Mouse (Mus musculus) forebrain, embryonic 11.5 days (tissue): ENCODE measurements at regions not wholly inside any gene's neighbourhood (a gene's known extent, or its start where the extent isn't known, plus 50 kb on each side); places are given as distances from the start of the nearest gene placed in this dataset.
A peak's percentile ranks its signal among the peaks of the same experiment; 100 is the strongest.

Experiments used
- ATAC-seq: fragments of 200-750 bp; cut with Nextera tagmentation; replicated peaks from 2 replicates; pipeline ENCODE4 v1.8.0; 2017; ENCODE audit warnings: moderate TSS enrichment; ENCODE audit not compliant: low FRiP score
- DNase-seq: peaks from one replicate; pipeline ENCODE4 v3.0.0-alpha.2; 2017; ENCODE audit warnings: low spot score
- H3K27ac ChIP-seq: fragments of 300-500 bp; sonication (generic); 2 replicates; pipeline ENCODE4 v1.5.1; 2014; ENCODE audit warnings: low read depth, low read length
- H3K27me3 ChIP-seq: fragments of 300-500 bp; sonication (generic); 2 replicates; pipeline ENCODE4 v1.6.1; 2014; ENCODE audit warnings: mild to moderate bottlenecking, low read length, mixed read lengths; ENCODE audit not compliant: control insufficient read depth, insufficient read depth
- H3K36me3 ChIP-seq: fragments of 300-500 bp; sonication (generic); 2 replicates; pipeline ENCODE4 v1.6.1; 2014; ENCODE audit warnings: mild to moderate bottlenecking, low read length, moderate library complexity, mixed read lengths; ENCODE audit not compliant: control insufficient read depth, insufficient read depth
- H3K4me1 ChIP-seq: fragments of 300-500 bp; sonication (generic); replicated peaks from 2 replicates; pipeline ENCODE4 v1.6.1; 2014; ENCODE audit warnings: low read length, mixed read lengths; ENCODE audit not compliant: control insufficient read depth, insufficient read depth
- H3K4me2 ChIP-seq: fragments of 300-500 bp; sonication (generic); 2 replicates; pipeline ENCODE4 v1.6.1; 2014; ENCODE audit warnings: low read depth, mild to moderate bottlenecking, low read length, moderate library complexity, mixed read lengths; ENCODE audit not compliant: severe bottlenecking
- H3K4me3 ChIP-seq: fragments of 300-500 bp; sonication (generic); 2 replicates; pipeline ENCODE4 v1.5.1; 2014; ENCODE audit warnings: low read depth, low read length
- H3K9ac ChIP-seq: fragments of 300-500 bp; sonication (generic); 2 replicates; pipeline ENCODE4 v1.6.1; 2014; ENCODE audit warnings: low read length
- H3K9me3 ChIP-seq: fragments of 300-500 bp; sonication (generic); 2 replicates; pipeline ENCODE4 v1.6.1; 2016; ENCODE audit warnings: low read length, mixed read lengths; ENCODE audit not compliant: control insufficient read depth
- WGBS: fragments of 180-500 bp; shearing (Covaris S2); extraction: QIAGEN DNeasy Blood & Tissue Kit; methylation state at CpG from one replicate; pipeline ENCODE4 v1.1.7; 2014; 5-methylcytosine and 5-hydroxymethylcytosine counted together

DNA sequence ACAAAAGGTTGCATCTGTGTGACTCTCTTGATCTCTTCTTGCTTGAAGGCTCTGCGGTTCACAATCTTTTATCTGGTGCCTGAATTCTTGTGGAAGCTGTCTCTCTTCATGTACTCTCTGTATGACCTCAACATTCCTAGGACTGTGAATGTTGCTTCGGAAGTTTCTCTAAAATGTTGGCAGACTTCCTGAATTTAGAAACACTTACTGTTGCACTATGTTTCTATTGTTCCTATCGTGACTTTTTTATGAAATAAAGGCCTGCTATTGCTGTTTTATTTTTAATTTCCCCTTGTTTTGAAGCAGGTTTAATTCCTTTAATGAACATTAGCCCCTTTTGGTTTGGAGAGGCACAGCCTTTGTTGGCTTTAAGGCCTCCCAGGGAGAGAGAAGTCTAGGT is 114.0 kb upstream of the Etaa1 start:
- Histone ChIP-seq H3K4me1 (no peaks in the 10 kb centered on the region), H3K36me3 (no peaks in the 10 kb centered on the region), H3K27ac (no peak overlapping the region), H3K4me2 (no peak overlapping the region), H3K27me3 (no peaks in the 10 kb centered on the region), H3K9ac (no peak overlapping the region), H3K4me3 (no peak overlapping the region), H3K9me3 (no peaks in the 10 kb centered on the region)
- DNase-seq (no peak), ATAC-seq (no peak)
- 56% methylated on average over 3 of the region's 3 CpGs for WGBS

DNA sequence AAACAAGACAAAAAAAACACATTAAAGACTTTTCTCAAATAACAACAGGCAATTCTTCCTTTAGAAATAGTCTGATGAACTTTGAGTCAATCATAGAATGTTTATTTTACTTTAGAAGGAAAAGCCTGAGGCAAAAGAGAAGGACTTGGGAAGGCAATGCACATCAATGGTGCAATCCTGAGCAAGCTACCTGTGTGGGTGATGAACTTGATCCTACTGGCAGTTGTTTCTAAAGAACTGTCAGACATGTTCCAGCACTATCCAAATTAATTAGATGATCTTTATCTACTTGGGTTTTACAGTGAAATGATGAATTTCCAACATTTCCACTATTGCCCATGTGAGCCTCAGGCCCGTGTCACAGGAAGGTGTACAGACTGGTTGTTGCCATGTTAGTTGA is 87.9 kb upstream of the Etaa1 start:
- no peak overlapping the region for H3K4me3 ChIP-seq
- H3K4me1 ChIP-seq = no peaks in the 10 kb centered on the region
- no peak overlapping the region for H3K9ac ChIP-seq
- H3K27ac ChIP-seq = no peak overlapping the region
- ATAC-seq (no peak), DNase-seq (no peak)
- no peaks in the 10 kb centered on the region for H3K9me3 ChIP-seq
- WGBS = 96% methylated on average over 1 of the region's 1 CpGs
- H3K4me2 ChIP-seq = no peak overlapping the region
- no peaks in the 10 kb centered on the region for H3K27me3 ChIP-seq
- H3K36me3 ChIP-seq = no peaks in the 10 kb centered on the region

DNA sequence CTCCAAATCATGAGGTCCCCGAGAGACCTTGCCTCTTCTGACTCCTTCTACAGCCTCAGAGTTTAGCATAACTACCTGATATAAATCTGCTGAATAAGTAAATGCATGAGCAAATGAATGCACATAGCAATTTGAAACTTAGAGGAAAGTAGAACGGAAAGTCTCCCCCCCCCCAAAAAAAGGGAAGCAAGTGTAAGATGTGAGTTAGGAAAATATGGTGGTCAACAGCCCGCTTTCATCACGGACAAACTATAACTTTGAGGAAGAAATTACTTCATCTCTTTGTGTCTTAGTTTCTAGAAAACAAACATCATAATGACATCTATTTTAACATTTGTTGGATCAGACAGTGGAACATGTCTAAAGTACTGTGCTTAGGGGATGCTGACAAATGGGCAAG is 77.4 kb upstream of the Etaa1 start:
- H3K36me3 ChIP-seq = no peaks in the 10 kb centered on the region
- H3K9me3 ChIP-seq = no peaks in the 10 kb centered on the region
- no peaks in the 10 kb centered on the region for H3K4me1 ChIP-seq
- no peak overlapping the region for H3K27ac ChIP-seq
- DNase-seq (no peak), ATAC-seq (no peak)
- no peak overlapping the region for H3K4me2 ChIP-seq
- H3K9ac ChIP-seq = no peak overlapping the region
- no peak overlapping the region for H3K4me3 ChIP-seq
- WGBS = 93% methylated on average over 4 of the region's 4 CpGs
- no peaks in the 10 kb centered on the region for H3K27me3 ChIP-seq

DNA sequence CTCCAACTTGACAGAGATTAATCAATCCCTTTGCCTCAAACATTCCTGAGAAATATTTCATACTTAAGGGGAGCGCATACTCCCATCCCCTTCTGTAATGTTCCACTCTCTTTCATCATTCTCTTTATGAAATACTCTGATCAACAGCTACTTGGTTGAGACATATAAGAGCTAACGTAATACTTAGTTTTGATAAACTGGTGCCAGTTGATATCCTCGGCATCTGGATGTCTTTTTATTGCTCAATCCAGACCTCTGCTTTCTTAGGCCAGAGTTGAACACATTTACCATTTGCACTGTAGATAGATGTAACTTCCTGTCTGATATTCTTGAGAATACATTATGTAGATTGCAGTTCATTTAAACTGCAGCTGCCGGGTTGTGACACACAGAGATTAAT is 68.4 kb upstream of the Etaa1 start:
- H3K27me3 ChIP-seq = no peaks in the 10 kb centered on the region
- no peaks in the 10 kb centered on the region for H3K36me3 ChIP-seq
- no peaks in the 10 kb centered on the region for H3K9me3 ChIP-seq
- H3K4me2 ChIP-seq = no peak overlapping the region
- no peak for ATAC-seq
- no peak overlapping the region for H3K9ac ChIP-seq
- WGBS = 94% methylated on average over 4 of the region's 4 CpGs
- DNase-seq = no peak
- no peak overlapping the region for H3K4me3 ChIP-seq
- H3K27ac ChIP-seq = no peak overlapping the region
- no peaks in the 10 kb centered on the region for H3K4me1 ChIP-seq

DNA sequence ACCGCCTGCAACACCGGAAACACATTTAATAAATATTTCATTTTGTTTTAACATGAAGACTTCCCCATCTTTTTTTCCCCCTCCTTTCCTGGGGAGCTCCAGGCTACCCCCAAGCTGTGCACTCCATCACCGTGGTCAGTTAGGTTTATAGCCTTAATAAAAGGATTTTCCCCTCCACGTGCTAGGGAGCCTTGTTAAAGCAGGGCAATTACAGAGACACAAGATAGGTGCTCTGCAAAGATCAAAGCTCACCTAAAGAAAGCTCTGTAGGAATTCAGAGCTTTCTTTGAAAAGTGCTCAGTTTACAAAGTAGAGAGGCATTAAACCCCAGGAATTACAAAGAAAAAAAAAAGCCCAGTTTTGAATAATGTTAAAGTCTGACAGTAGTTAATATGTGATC is 61.6 kb upstream of the Etaa1 start:
- Histone ChIP-seq H3K27me3 (no peaks in the 10 kb centered on the region), H3K4me1 (peaks cover 7% of the 10 kb centered on the region), H3K27ac (no peak overlapping the region), H3K36me3 (no peaks in the 10 kb centered on the region), H3K4me3 (no peak overlapping the region), H3K4me2 (no peak overlapping the region), H3K9me3 (no peaks in the 10 kb centered on the region), H3K9ac (no peak overlapping the region)
- WGBS = 21% methylated on average over 4 of the region's 4 CpGs
- ATAC-seq (peak; percentile 40; the same call in 1 of the 2 replicates), DNase-seq (no peak)

- 14% methylated on average over 9 of the region's 9 CpGs for WGBS
- Histone ChIP-seq H3K27me3 (no peaks in the 10 kb centered on the region), H3K4me3 (no peak overlapping the region), H3K9ac (no peak overlapping the region), H3K4me1 (peaks cover 7% of the 10 kb centered on the region), H3K9me3 (no peaks in the 10 kb centered on the region), H3K36me3 (no peaks in the 10 kb centered on the region), H3K27ac (no peak overlapping the region), H3K4me2 (peak overlapping the region; percentile 21; the same call in 1 of the 2 replicates)
- ATAC-seq (peak; percentile 42), DNase-seq (no peak)
These were observed 60.9 kb upstream of the Etaa1 start for GRCm38 (mm10) chr11:18014610-18015009.

- DNase-seq (no peak), ATAC-seq (no peak)
- peaks cover 7% of the 10 kb centered on the region for H3K4me1 ChIP-seq
- no peak overlapping the region for H3K4me2 ChIP-seq
- H3K9ac ChIP-seq = no peak overlapping the region
- H3K9me3 ChIP-seq = no peaks in the 10 kb centered on the region
- no peak overlapping the region for H3K27ac ChIP-seq
- 69% methylated on average over 5 of the region's 5 CpGs for WGBS
- H3K27me3 ChIP-seq = no peaks in the 10 kb centered on the region
- H3K4me3 ChIP-seq = no peak overlapping the region
- no peaks in the 10 kb centered on the region for H3K36me3 ChIP-seq
These were observed 58.4 kb upstream of the Etaa1 start for GRCm38 (mm10) chr11:18012085-18012484.

- peak; percentile 77 for ATAC-seq
- Histone ChIP-seq H3K27me3 (no peaks in the 10 kb centered on the region), H3K36me3 (no peaks in the 10 kb centered on the region), H3K4me1 (peaks cover 7% of the 10 kb centered on the region), H3K9me3 (no peaks in the 10 kb centered on the region), H3K9ac (no peak overlapping the region), H3K4me3 (no peak overlapping the region), H3K27ac (no peak overlapping the region), H3K4me2 (peak overlapping the region; percentile 12; the same call in 1 of the 2 replicates)
- 18% methylated on average over 13 of the region's 13 CpGs for WGBS
- DNase-seq = peak; percentile 66
These were observed 57.5 kb upstream of the Etaa1 start for GRCm38 (mm10) chr11:18011101-18011733.

GRCm38 (mm10) chr11:18008140-18008539 is 54.5 kb upstream of the Etaa1 start:
- no peak overlapping the region for H3K4me2 ChIP-seq

More at GRCm38 (mm10) chr11:18008140-18008539, 54.5 kb upstream of the Etaa1 start:
- no peaks in the 10 kb centered on the region for H3K9me3 ChIP-seq
- H3K36me3 ChIP-seq = no peaks in the 10 kb centered on the region
- DNase-seq (no peak), ATAC-seq (no peak)
- H3K4me3 ChIP-seq = no peak overlapping the region
- WGBS = 84% methylated on average over 6 of the region's 6 CpGs
- no peaks in the 10 kb centered on the region for H3K27me3 ChIP-seq
- H3K4me1 ChIP-seq = peaks cover 4% of the 10 kb centered on the region
- no peak overlapping the region for H3K9ac ChIP-seq
- no peak overlapping the region for H3K27ac ChIP-seq
